Mouse (Mus musculus): ENCODE measurements around the gene Usp21. TPM values are rescaled to one million over a fixed set of nuclear protein-coding genes. Genes with fewer than 3 reads are reported as not detected.
"Not testable (repeated sequence)": the region's sequence is repeated elsewhere in the genome, so short reads cannot be mapped to it uniquely, and the experiment has no call there.

The Usp21 gene
- polyA plus RNA-seq, 1 experiment from 2014 or later, result 80.1 TPM

GRCm38 (mm10) chr1:171250680-171251593 is 36.9 kb downstream of the Usp21 start, which contains the start of gene Ndufs2:
Gene Ndufs2 (minus strand): TSS chr1:171251388.
- ATAC-seq (ENCODE audit: low FRiP score), result no peak
- Histone ChIP-seq H3K27ac (peak within 1 kb of the TSS; percentile 29), H3K9ac (peak within 1 kb of the TSS; percentile 54), H3K36me3 (replicated peaks; ENCODE audit: control insufficient read depth, insufficient read depth) (no peaks in the 10 kb centered on the region), H3K27me3 (ENCODE audit: control insufficient read depth, insufficient read depth, low read length) (no peaks in the 10 kb centered on the region), H3K9me3 (ENCODE audit: control insufficient read depth, low read length) (no peaks in the 10 kb centered on the region), H3K4me3 (replicated peaks; ENCODE audit: low read length) (peak within 1 kb of the TSS; percentile 25), H3K4me1 (replicated peaks; ENCODE audit: control insufficient read depth, insufficient read depth, low read length) (peaks cover 38% of the 10 kb centered on the region), H3K4me2 (replicated peaks) (peak within 1 kb of the TSS; percentile 49)
- 7% methylated on average over 26 of the region's 26 CpGs for WGBS
- no peak for DNase-seq (ENCODE audit: low spot score)

- H3K27ac ChIP-seq, result peak within 1 kb of the TSS; percentile 12
- DNase-seq (ENCODE audit: low spot score), result no peak
- WGBS, result 19% methylated on average over 5 of the region's 5 CpGs
- no peaks in the 10 kb centered on the region for H3K27me3 ChIP-seq (ENCODE audit: control insufficient read depth, insufficient read depth, low read length)
- peak within 1 kb of the TSS; percentile 25 for H3K4me3 ChIP-seq (replicated peaks; ENCODE audit: low read length)
- peak within 1 kb of the TSS; percentile 54 for H3K9ac ChIP-seq
- ATAC-seq (ENCODE audit: low FRiP score), result no peak
- H3K9me3 ChIP-seq (ENCODE audit: control insufficient read depth, low read length), result no peaks in the 10 kb centered on the region
- H3K4me2 ChIP-seq (replicated peaks), result peak within 1 kb of the TSS; percentile 49
- 0 out of 2 replicates have a peak, but pooled peaks cover 7% of the 10 kb centered on the region for H3K36me3 ChIP-seq (replicated peaks; ENCODE audit: control insufficient read depth, insufficient read depth)
- peaks cover 42% of the 10 kb centered on the region for H3K4me1 ChIP-seq (replicated peaks; ENCODE audit: control insufficient read depth, insufficient read depth, low read length)
Observed at GRCm38 (mm10) chr1:171249913-171250600, 37.7 kb downstream of the Usp21 start, which contains the start of gene Adamts4. Gene Adamts4 (plus strand): TSS chr1:171250421.

- H3K27me3 ChIP-seq (ENCODE audit: control insufficient read depth, insufficient read depth, low read length), result no peaks in the 10 kb centered on the region
- H3K4me2 ChIP-seq (replicated peaks), result peak overlapping the region; percentile 71; the same call in 1 of the 2 replicates
- ATAC-seq (ENCODE audit: low FRiP score), result no peak
- H3K4me3 ChIP-seq (replicated peaks; ENCODE audit: low read length), result no peak overlapping the region
- no peaks in the 10 kb centered on the region for H3K9me3 ChIP-seq (ENCODE audit: control insufficient read depth, low read length)
- WGBS, result 28% methylated on average over 3 of the region's 3 CpGs
- no peak overlapping the region for H3K9ac ChIP-seq
- H3K27ac ChIP-seq, result 0 out of 2 replicates have a peak overlapping the region, but pooled peaks have one; percentile 81
- no peak for DNase-seq (ENCODE audit: low spot score)
- H3K36me3 ChIP-seq (replicated peaks; ENCODE audit: control insufficient read depth, insufficient read depth), result peaks cover 18% of the 10 kb centered on the region
- peaks cover 42% of the 10 kb centered on the region for H3K4me1 ChIP-seq (replicated peaks; ENCODE audit: control insufficient read depth, insufficient read depth, low read length)
Observed at GRCm38 (mm10) chr1:171248386-171249226, 39.2 kb downstream of the Usp21 start.

- H3K4me1 ChIP-seq (replicated peaks; ENCODE audit: control insufficient read depth, insufficient read depth, low read length), result peaks cover 42% of the 10 kb centered on the region
- H3K9ac ChIP-seq, result no peak overlapping the region
- ATAC-seq (ENCODE audit: low FRiP score) (no peak), DNase-seq (ENCODE audit: low spot score) (no peak)
- H3K27ac ChIP-seq, result peak overlapping the region; percentile 81
- no peaks in the 10 kb centered on the region for H3K27me3 ChIP-seq (ENCODE audit: control insufficient read depth, insufficient read depth, low read length)
- peak overlapping the region; percentile 80; the same call in 1 of the 2 replicates for H3K4me3 ChIP-seq (replicated peaks; ENCODE audit: low read length)
- H3K36me3 ChIP-seq (replicated peaks; ENCODE audit: control insufficient read depth, insufficient read depth), result peaks cover 25% of the 10 kb centered on the region
- 24% methylated on average over 4 of the region's 4 CpGs for WGBS
- H3K4me2 ChIP-seq (replicated peaks), result peak overlapping the region; percentile 71
- no peaks in the 10 kb centered on the region for H3K9me3 ChIP-seq (ENCODE audit: control insufficient read depth, low read length)
Observed at GRCm38 (mm10) chr1:171247916-171248315, 39.9 kb downstream of the Usp21 start.

- H3K27ac ChIP-seq, result peak overlapping the region; percentile 81
- H3K4me2 ChIP-seq (replicated peaks), result peak overlapping the region; percentile 71
- H3K27me3 ChIP-seq (ENCODE audit: control insufficient read depth, insufficient read depth, low read length), result no peaks in the 10 kb centered on the region
- WGBS, result 20% methylated on average over 13 of the region's 13 CpGs
- no peak for DNase-seq (ENCODE audit: low spot score)
- peak overlapping the region; percentile 80 for H3K4me3 ChIP-seq (replicated peaks; ENCODE audit: low read length)
- H3K9me3 ChIP-seq (ENCODE audit: control insufficient read depth, low read length), result no peaks in the 10 kb centered on the region
- H3K9ac ChIP-seq, result peak overlapping the region; percentile 38
- H3K4me1 ChIP-seq (replicated peaks; ENCODE audit: control insufficient read depth, insufficient read depth, low read length), result peaks cover 40% of the 10 kb centered on the region
- H3K36me3 ChIP-seq (replicated peaks; ENCODE audit: control insufficient read depth, insufficient read depth), result peaks cover 30% of the 10 kb centered on the region
- ATAC-seq (ENCODE audit: low FRiP score), result no peak; the same call in 1 of the 2 replicates
Observed at GRCm38 (mm10) chr1:171247453-171247841, 40.3 kb downstream of the Usp21 start.

GRCm38 (mm10) chr1:171246709-171247452 is 40.9 kb downstream of the Usp21 start:
- peak; percentile 94 for ATAC-seq (ENCODE audit: low FRiP score)
- Histone ChIP-seq H3K4me1 (replicated peaks; ENCODE audit: control insufficient read depth, insufficient read depth, low read length) (peaks cover 34% of the 10 kb centered on the region), H3K36me3 (replicated peaks; ENCODE audit: control insufficient read depth, insufficient read depth) (peaks cover 35% of the 10 kb centered on the region), H3K9me3 (ENCODE audit: control insufficient read depth, low read length) (no peaks in the 10 kb centered on the region), H3K9ac (peak overlapping the region; percentile 94), H3K27ac (peak overlapping the region; percentile 81), H3K4me3 (replicated peaks; ENCODE audit: low read length) (peak overlapping the region; percentile 80), H3K27me3 (ENCODE audit: control insufficient read depth, insufficient read depth, low read length) (no peaks in the 10 kb centered on the region), H3K4me2 (replicated peaks) (peak overlapping the region; percentile 71)
- DNase-seq (ENCODE audit: low spot score), result peak; percentile 99
- under 1% methylated on average over 41 of the region's 41 CpGs for WGBS

DNA sequence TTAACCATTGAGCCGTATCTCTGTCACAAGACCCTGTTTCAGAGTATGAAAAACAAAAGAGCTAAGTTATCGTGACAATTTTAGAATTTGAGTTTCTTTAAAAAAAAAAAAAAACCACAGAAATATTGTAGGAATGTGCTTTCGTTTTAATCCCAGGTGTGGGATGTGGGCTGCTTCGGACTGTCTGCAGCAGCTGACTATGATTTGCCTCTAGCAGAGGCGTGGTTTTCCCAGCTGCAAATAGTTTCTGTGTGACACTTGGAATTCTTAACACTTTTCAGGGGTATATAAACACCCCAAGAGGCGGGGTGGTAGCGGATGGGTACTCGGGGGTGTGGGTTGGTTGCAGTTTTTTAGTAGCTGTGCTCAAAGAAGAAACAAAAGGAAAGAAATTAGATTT is 42.4 kb downstream of the Usp21 start:
- Histone ChIP-seq H3K27ac (no peak overlapping the region), H3K4me1 (replicated peaks; ENCODE audit: control insufficient read depth, insufficient read depth, low read length) (peaks cover 20% of the 10 kb centered on the region), H3K9ac (no peak overlapping the region), H3K27me3 (ENCODE audit: control insufficient read depth, insufficient read depth, low read length) (no peaks in the 10 kb centered on the region), H3K36me3 (replicated peaks; ENCODE audit: control insufficient read depth, insufficient read depth) (peaks cover 50% of the 10 kb centered on the region), H3K4me2 (replicated peaks) (peak overlapping the region; percentile 71), H3K4me3 (replicated peaks; ENCODE audit: low read length) (no peak overlapping the region), H3K9me3 (ENCODE audit: control insufficient read depth, low read length) (no peaks in the 10 kb centered on the region)
- DNase-seq (ENCODE audit: low spot score) (no peak), ATAC-seq (ENCODE audit: low FRiP score) (no peak)
- 95% methylated on average over 8 of the region's 8 CpGs for WGBS

GRCm38 (mm10) chr1:171241952-171242351 is 45.8 kb downstream of the Usp21 start:
- peaks cover 84% of the 10 kb centered on the region for H3K36me3 ChIP-seq (replicated peaks; ENCODE audit: control insufficient read depth, insufficient read depth)
- not testable (repeated sequence) for H3K9ac ChIP-seq; H3K9me3 ChIP-seq (ENCODE audit: control insufficient read depth, low read length); ATAC-seq (ENCODE audit: low FRiP score); H3K27ac ChIP-seq; H3K27me3 ChIP-seq (ENCODE audit: control insufficient read depth, insufficient read depth, low read length); DNase-seq (ENCODE audit: low spot score); H3K4me3 ChIP-seq (replicated peaks; ENCODE audit: low read length); H3K4me1 ChIP-seq (replicated peaks; ENCODE audit: control insufficient read depth, insufficient read depth, low read length); H3K4me2 ChIP-seq (replicated peaks)
- 85% methylated on average over 12 of the region's 12 CpGs for WGBS
